Mouse (Mus musculus) frontal cortex, adult (tissue): ENCODE data around the gene Tmem72.

ENCODE experiments used
- ATAC-seq: cut with Nextera tagmentation; 2 replicates; pipeline ENCODE4 v1.9.2; 2017; ENCODE audit warnings: mild to moderate bottlenecking, moderate library complexity, mixed read lengths; ENCODE audit not compliant: low TSS enrichment

Gene Tmem72

DNA sequence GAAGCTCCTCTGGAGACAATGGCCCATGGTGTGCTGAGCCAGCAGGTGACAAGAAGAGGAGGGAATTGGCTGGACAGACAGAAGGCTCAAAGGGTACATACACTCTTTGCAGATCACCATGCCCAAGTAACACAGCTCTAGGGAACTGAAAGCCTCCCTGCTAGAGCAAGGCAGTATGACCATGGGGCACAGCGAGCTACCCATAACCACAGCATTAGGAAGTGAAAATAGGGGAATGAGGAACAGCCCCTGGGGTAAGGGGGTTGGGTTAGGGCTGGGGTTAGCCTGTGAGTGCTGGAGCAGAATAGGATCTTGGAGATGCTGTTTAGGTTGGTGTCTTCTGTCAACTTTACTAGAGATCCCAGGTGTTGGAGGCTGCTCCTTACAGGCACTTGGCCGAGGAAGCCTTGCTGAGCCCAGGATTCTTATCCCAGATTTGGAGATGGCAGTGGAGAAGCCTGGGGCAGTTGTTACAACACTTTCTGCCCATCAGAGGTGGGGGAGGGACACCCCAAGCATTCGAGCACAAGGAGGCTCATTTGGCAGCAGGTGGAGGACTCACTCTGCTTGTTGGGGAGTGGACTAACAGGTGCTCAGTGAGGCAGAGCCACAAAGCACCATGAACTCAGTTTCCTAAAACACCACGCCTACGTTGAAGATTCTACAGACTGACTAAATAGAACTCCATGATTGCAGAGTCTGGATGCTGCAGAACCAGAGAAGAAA, 37.0 kb downstream of the Tmem72 start:
- no peak; the same call in 1 of the 2 replicates for ATAC-seq

DNA sequence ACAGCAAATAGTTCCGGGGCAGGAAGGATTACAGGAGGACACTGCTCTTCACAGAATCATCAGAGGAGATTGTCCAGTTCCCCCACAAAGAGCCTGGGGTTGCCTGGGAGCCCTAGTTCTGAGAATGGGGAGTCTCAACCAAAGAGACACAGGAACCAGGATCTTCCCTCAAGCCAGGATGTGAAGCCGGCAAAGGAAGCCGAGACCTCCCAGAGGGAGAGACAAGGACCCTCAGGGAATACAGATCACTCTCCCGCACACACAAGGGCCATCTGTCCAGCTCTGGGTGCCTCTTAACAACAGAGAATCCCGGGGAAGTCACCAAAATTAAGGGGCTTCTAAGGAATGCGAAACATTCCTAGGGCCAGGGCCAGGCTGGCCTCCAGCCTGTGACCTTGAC, 39.4 kb downstream of the Tmem72 start:
- no peak for ATAC-seq

DNA sequence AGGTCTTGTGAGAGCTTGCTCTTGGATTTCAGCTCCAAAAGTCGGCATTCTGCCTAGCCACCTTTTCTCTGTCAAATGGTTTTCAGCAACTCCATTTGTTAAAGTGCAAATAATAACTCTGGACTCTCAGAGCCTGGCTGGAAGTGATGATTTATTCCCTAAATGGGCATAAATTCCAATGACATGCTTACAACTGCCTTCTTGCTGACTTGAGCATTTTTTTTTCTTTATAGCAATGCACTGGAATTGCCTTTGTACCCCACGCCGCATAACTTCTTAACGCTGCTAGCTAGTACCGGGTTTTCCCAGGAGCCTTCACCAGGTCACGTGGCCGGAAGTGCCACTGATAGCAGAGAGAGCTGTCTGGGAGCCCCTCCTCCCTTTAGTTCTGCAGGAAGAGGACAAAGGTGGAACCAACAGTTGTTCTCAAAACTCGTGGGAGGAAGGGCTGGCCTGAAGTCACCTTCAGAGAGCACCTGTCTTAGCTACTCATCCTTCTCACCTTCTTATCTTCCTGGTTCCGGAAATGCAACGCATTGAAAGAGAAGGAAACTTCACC, 40.3 kb downstream of the Tmem72 start:
- no peak for ATAC-seq

DNA sequence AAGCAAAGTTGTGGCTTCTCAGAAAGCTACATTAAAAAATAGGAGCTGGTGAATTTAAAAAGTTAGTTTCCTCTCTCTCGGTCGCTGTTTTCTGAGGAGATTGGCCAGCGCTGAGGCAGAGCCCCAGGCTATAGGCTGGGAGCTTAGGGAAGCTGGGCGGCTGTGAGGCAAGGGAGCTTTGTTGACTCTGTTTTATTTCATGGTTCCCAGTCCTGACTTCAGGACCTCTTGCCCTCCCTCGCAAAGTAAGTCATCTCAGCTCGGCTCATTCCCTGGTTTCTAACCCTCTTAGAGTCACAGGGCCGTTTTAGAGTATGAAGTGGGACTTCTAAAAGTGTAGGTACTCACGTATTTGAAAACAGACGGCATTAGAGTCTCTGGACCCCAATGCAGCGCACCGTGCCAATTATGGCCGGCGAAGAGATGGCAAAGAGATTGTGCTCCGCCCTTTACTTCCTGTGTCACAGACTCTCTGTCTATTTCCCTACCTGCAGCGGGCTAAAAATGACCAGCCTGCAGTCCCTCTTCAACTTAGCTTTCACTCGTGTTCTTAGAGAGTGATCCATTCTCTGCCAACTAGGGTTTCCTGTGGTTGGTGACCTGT, 42.3 kb downstream of the Tmem72 start:
- peak; percentile 16; the same call in 1 of the 2 replicates for ATAC-seq

DNA sequence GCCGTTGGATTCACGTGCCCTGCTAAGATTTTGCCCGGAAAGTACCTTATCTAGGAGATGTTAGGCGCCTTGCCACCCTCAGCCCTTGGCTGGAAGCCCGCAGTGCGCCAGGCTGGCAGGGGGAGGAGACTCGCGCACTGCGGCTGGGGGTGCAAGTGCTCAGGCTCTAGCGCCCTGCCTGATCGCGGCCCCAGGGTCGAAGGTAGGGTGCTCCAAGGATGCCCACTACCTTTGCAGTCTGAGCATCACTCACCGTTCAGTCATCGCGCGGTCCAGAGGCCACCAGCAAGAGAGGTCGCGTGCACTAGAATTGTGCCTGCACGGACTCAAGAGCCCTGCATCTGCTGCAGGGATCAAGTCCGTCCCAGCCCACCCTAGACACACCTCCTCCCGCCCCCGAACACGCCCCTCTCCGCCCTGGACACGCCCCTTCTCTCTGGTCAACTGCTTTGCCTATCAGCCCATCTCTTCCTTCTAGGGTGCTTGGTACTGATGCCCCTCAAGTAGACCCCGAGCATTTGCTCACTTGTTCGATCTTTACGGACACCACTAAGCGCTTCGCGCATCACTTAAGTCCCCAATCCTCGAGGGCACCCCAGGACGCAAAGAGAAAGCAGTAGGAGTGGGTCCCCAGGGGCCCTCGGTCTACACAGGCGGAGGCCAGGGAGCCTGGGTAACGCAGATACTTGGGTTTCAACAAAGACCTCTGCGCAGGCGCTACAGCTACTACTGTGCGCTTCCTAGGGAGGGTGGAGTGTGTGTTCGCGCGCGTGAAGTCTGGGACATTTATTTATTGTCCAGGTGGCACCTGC, 43.0 kb downstream of the Tmem72 start, which contains the start of gene Rassf4:
Gene Rassf4 (minus strand): TSS at position 482 of the 812 bp plus-strand sequence.
- ATAC-seq, result peak; percentile 76

DNA sequence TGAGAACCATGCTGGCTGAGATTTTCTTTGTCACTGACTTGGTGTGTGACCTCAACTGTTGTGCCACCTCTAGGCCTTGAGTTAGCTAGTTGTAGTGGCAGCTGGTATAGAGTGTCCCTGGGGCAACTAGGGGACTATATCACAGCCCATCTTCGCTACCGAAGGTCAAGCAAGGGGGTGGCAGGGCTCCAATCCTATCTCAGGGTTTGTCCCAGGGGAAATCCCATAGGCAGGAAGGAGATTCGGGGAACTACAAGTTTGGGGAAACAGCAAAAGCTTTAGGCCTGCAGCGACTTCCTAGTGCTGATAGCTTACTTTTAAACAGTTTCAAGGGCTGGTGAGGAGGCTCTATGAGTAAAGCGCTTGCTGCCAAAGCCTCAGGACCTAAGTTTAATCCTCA, 44.4 kb downstream of the Tmem72 start:
- no peak for ATAC-seq

DNA sequence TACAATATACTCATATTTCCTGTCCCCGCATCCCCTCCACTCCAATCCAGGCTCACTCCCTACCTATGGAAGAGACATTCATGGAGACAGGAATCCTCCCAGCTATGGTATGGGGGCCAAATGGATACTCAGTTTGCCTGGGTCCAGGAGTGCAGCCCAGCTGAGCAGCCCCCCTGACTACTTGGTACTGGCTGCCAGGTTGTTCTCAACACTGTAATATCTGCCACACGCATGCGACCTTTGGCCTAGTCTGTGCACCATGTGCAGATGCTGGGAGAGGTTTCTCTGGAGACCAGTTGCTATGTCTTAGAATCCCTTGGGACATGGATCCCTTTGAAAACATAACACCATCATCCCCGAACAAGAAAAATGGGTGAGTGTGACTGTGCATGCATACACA, 44.9 kb downstream of the Tmem72 start:
- ATAC-seq, result no peak

DNA sequence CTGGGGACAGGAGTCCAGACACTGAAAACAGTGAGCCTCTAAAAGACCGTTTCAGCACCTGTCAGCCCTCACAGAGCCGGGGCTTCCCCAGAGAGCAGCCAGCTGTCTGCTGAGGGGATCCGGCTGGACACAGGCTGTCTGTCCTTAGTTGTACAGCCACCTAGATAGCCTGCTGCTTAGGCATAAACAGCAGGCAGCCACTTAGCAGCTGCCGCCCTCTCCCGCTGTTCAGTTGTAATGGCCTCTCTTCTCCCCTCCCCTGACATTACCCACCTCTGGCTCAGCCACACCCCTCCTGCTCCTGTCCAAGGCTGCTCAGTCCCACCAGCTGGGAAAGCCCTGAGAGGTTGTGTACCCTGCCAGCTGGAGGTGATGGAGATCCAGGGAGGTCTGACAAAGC, 45.7 kb downstream of the Tmem72 start:
- ATAC-seq, result no peak

DNA sequence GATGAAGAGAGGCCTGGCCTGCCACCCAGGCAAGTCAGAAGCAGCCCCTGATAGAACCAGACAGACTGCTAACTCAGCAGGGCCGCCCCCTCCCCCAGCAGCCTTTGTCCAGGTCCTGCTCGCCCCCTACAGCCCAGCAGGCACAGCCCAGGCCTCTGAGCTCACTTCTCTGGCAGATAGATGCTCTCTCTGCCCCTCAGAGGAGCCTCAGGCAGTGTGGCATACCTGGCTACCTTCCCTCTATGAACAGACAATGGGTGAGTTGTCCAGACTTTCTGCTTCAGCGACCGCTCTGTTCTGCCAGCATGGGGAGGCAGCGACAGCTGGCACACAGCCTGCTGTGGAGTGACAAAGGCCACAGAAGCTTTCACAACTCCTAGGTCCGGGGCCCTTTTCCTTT, 46.6 kb downstream of the Tmem72 start:
- ATAC-seq, result no peak

DNA sequence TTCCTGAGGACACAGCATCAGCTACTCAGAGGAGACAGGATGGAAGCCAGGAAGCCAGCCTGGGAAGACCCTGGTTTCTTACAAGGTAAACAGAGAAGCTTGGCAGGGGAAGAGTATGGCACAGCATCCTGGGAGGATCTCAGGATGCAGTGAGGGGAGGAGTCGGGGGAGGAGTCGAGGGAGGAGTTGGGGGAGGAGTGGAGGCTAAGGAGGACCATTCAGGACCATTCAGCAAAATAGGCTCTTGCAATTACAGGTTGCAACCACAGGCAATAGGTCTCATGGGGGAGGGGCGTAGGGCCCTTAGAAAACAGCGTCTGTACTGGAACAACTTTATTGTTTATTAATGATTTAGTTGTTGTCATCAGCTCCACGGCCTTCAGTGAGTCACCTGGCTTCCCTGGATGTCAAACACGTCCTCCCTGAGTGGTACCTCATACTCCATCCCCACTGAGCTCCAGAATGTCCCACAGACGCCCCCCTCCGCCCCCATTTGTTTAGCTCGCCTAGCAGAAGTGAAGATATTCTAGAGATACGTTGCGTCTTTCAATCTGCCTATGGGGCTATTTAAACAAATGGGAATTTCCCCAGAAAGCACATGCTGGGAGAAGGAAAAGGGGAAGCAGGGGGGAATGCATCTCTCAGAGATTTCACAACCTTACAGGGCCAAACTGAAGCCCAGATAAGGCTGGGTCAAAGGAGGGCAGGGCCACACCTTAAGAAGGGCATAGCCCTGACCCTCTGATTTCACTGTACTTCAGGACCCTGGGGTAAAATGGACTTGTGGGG, 47.8 kb downstream of the Tmem72 start:
- ATAC-seq, result no peak

DNA sequence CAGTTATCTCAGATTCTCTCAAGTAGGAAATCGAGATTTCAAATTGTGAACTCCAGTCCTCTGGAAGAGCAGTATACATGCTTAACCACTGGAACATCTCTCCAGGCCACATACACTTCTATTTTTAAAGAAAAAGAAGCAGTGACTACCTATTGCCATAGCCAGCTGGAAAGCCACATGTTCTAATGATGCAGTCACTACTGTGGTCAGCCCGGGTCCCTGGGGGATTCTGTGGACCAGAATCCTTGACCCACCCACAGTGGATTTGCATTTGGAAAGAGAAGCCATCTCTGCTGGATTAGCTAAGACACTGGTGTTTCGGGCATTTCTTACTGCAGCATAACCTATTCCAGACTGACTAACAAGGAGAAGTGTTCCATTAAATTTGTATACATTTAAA, 49.3 kb downstream of the Tmem72 start:
- no peak for ATAC-seq

DNA sequence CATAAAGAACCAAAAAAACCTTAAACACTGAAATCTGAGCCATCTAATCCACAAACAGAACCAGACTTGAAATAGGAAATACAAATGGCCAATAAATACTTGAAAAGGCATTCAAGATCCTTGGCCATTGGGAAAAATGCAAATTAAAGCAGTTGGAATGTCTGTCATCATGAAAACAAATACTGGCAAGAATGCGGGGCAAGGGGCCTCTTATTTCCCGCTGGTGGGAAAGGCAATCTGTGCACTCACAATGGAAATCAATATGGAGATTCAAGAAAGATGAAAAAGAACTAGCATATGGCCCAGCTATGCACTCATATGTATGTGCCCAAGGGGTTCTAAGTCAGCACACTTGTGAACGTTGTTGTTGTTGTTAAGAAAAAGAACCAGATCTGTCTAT, 49.8 kb downstream of the Tmem72 start:
- no peak for ATAC-seq

DNA sequence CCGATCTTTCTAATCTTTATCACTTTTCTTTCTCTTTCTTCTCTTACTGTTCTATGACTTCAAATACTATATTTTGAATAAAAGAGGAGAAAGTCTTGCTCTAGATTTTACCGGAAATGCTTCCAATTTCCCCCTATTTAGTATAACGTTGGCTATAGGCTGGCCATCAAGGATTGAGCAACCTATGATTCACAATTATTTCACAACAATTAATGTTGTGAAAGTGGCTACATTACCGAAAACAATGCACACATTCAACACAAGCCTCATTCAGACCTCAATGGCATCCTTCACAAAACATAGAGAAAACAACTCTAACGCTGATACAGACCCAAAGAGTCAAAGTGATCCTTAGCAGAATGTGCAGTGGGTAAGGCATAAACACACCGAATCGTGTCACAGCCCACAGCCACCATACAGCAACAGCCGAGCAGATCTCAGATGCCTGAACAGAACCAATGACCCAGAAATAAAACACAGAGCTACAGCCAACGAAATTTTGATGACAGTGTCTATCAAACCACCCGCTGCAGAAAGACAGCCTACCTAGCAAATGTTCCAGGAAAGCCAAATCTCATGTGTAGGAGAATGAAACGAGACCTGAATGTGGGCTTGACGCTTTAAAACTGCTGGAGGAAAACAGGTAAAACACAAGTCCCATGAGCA, 50.5 kb downstream of the Tmem72 start:
- ATAC-seq, result no peak

DNA sequence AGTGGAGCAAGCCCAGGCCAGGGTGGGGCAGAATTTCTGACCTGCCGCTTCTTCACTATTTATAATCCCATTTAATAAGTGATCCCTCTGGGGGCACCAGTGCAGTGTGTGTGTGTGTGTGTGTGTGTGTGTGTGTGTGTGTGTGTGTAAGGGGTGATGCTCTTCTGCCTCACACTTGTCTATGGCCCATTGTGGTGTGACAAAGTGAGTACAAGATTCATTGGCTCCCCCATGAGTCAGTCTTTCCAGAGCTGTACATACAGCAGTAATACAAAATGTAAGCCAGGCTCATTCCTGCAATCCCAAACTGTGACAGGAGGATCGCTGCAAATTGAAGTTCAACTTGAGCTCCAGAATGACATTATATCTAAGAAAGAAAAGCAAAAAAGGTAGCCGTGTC, 51.9 kb downstream of the Tmem72 start:
- no peak for ATAC-seq

DNA sequence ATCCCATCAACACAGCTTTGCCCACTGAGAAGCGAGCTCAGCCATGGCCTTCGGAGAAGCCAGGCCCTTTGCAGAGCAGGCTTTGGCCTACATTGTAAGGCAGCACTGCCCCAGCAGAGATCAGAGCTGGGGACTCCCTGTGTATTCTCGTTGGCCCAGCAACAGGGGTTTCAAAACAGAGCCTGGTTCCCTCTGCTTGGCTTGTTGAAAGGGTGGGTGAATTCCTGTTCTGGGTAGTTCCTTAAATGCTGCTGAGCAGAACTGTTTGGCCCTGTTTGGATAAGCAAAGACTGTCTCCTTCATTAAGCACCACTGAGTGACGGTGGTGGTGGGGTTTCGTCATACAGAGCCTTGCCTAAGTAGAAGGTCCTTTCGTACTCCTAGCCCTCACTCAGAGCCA, 52.7 kb downstream of the Tmem72 start:
- ATAC-seq, result no peak

DNA sequence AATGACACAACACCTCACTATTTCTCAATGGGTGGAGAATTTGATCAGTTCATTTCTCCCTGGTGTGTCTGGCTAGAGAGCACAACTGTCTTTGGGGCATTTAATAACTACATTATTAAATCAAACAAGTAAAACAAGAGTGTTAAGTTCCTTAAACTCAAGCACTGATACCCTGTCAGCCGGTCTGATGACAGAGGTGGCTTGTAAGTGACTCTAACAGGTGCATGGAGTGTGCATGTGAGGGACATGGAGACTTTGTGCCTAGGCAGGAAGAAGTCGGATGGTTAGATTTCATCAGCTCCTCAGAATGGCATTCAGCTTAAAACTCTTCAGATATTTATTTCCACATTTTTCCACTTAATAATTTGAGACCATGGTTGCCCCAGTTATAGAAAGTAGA, 53.3 kb downstream of the Tmem72 start:
- ATAC-seq, result no peak

DNA sequence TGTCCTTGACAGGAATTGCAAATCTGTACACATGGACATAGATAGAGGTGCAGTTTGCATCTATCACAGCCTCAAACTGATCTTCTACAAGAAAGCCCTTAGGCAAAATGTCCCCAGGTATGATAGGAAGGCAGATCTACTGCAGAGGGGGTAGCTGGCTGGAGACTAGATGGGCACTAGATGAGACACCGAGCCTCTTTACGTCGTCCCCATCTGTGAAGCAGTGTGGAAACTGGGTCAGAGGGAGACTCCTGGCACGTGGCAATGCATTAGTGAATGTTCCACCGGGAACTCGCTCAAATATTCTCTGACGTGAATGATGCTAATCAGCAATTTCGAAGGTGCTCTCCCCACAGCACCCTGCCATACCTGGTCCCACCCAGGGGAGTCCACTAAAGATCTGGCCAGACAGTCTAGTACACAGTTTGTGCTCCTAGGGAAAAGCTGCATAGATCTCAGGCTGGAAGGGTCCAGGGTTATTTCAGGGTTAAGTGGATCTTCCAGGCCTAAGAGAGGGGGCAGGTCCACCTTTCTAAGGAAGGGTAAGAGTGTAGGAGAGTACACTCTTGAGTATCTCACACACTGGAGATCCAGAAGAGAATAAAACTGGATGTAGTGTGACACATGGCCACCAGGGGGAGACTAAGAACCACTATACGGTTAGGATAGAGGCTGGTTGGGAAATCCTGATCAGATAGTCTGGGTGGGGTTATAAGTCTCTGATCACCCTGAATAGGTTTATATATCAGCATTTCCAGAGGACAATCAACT, 62.8 kb downstream of the Tmem72 start:
- peak; percentile 94 for ATAC-seq

DNA sequence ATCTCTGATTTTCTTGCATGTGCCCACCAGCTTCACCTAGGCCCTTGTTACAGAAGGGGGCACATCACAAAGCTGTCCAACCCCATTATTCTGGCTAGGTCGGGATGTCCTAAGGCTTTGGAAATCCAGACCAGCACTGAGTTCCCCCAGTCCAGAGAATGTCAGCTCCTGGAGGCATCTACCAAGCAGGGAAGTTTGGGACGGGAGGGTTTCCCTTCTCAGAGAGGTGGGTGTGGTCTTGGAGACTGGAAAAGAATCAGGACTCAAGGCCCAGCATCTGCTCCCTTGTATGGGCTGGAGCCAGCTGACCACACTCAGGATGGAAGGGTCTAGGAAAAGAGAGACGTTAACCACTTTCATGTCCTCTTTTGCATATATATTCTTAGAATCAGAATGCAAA, 63.5 kb downstream of the Tmem72 start:
- no peak for ATAC-seq

DNA sequence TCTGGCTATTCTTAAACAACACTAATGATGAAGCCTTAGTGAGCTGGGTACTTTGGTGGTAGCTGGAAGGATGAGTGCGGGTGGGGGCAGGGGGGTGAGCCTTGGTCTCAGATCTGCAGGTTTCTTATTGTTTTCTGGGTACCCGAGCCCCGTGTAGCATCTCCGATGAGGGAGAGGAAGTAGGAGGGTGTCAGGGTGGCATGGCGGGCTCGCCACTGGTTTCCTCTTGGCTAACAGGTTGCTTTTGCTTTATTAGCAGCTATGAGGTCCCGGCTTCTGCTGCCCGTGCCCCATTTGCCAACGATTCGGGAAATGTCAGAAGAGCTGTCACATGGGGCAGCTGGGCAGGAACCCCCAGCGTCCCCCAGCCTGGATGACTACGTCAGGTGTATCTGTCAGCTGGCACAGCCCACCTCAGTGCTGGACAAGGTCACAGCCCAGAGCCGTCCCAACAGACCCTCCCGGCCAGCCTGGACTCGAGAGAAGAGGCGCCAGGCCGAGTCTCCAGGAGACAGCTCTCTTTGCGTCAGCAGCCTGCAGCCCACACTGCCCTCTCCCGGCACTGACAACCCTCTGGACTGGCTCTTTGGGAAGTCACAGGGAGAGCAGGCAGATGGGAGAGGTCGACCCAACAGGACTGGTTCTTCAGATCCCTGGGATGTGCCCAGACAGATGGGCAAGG, 65.1 kb downstream of the Tmem72 start:
- ATAC-seq, result no peak

DNA sequence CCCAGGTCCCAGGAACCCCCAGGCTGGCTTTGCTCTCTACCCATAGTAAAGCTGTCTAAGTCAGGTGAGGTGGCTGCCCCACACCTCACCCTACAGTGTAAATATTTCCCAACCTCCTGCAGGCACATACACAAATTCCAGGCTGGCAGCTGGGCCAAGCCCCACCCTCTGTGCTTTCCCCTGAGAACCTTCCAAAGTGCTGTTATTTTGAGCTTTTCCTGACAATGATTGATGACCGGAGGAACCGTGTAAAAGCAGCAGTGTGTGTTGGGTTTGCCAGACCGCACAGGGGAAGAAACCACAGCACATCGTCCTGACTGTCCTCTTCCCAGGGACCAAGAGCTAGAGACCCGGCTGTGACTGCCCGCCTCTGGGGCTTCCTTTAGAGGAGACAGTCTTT, 66.3 kb downstream of the Tmem72 start, which contains the start of gene Depp1:
Gene Depp1 (plus strand): TSS at position 204 of the 400 bp plus-strand sequence.
- no peak for ATAC-seq
